Comparison of ENCODE assay signal across 16 mouse cellular contexts in the genomic region with DNA sequence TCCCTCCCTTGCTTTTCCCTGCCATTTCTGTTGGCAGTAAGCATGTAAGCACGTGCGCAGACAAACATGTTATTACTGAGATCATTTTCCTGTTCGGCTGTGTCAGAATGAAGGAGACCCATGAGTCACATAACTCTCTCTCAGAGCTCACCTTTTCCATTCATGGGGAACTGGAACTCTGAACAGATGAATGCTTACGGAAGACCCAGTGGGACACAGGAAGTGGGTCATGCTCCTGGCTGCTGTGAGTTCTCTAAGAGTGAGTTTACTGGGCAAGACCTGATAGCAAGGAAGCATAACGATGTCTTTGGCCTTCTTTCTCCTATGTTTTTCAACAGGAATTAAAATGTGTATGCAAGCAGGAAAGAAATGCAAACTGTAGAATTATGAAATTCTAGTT.
"Had no signal": no experiment of that assay in that cellular context is flagged by ENCODE, and none has a peak within 500 bp of the region (broad histone marks: within the 10 kb centered on the region; RNA-seq: fewer than 3 reads in every experiment).

No protein-coding gene starts in this region.

- H3K4me3 ChIP-seq: kidney, embryonic 15.5 days; left cerebral cortex, adult 2 months; liver, embryonic 13.5 days; midbrain, embryonic 12.5 days; myocyte had no signal

- H3K9me3 ChIP-seq: kidney, embryonic 15.5 days; liver, embryonic 13.5 days; midbrain, embryonic 12.5 days had no signal

- H3K36me3 ChIP-seq: kidney, embryonic 15.5 days; liver, embryonic 13.5 days; midbrain, embryonic 12.5 days had no signal

- H3K4me2 ChIP-seq: kidney, embryonic 15.5 days; liver, embryonic 13.5 days; midbrain, embryonic 12.5 days had no signal

- H3K27me3 ChIP-seq: kidney, embryonic 15.5 days; liver, embryonic 13.5 days; midbrain, embryonic 12.5 days had no signal

- DNase-seq: kidney, postnatal 10 days; kidney, postnatal 36 days; layer of hippocampus, postnatal 36 days; liver, embryonic 13.5 days; lung, adult 2 months; lung, postnatal 14 days; lung, postnatal 4 days; retina, postnatal 1 day; right cerebral cortex, postnatal 25 days; thymus, adult 18-20 months; thymus, postnatal 36 days had no signal

- H3K4me1 ChIP-seq: kidney, embryonic 15.5 days; liver, embryonic 13.5 days; midbrain, embryonic 12.5 days had no signal

- ATAC-seq: midbrain, embryonic 16.5 days had no signal

- H3K9ac ChIP-seq: kidney, embryonic 15.5 days; liver, embryonic 13.5 days; midbrain, embryonic 12.5 days had no signal

- H3K27ac ChIP-seq: kidney, embryonic 15.5 days; left cerebral cortex, adult 2 months; liver, embryonic 13.5 days; midbrain, embryonic 12.5 days had no signal
